Mouse (Mus musculus): Measurements from ENCODE around the gene Lrrc4. TPM values are rescaled to one million over a fixed set of nuclear protein-coding genes. Genes with fewer than 3 reads are reported as not detected.

Lrrc4 gene
- polyA plus RNA-seq, 1 experiment from 2014 or later = 6.9 TPM

DNA sequence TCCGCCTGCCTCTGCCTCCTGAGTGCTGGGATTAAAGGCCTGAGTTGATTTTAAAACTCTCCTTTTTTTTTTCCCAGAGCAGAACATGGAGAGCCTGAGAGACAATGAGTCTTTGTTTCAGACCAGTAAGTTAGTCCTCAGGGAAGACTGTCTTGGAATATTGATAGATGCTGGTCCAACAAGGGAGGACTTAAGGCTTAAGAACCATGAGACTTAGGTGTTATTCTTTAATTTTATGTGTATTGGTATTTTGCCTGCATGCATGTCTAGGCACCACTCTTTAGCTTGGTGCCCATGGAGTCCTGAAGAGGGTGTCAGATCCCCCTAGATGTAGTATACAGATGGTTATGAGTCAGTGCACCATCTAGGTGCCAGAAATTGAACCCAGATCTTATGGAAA, 156.9 kb downstream of the Lrrc4 start:
- Histone ChIP-seq H3K36me3 (no peaks in the 10 kb centered on the region), H3K9ac (no peak overlapping the region), H3K4me2 (replicated peaks) (no peak overlapping the region), H3K27me3 (replicated peaks) (no peaks in the 10 kb centered on the region), H3K4me1 (no peaks in the 10 kb centered on the region), H3K4me3 (no peak overlapping the region), H3K9me3 (no peaks in the 10 kb centered on the region), H3K27ac (no peak overlapping the region)
- 92% methylated on average over 1 of the region's 1 CpGs for WGBS
- ATAC-seq (ENCODE audit: low FRiP score, low read depth) = no peak

DNA sequence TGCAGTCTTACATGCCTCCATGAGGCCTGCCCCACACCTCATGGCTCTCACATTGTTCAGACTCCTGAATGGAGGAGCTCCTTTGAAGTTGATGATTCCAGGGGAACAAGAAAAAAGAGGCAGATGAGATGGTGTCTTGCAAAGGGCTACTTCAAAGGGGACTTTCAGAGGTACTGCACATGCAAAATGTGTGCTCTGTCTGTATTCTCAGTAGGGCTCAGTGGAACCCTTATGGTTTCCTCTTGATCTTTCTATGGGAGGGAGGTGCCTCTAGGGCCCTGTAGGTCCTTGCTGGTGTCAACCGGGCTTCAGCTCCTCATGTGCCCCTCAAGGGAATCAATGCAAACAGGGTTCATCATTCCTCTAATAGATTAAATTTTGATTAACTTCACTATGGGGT, 159.2 kb downstream of the Lrrc4 start:
- Histone ChIP-seq H3K36me3 (no peaks in the 10 kb centered on the region), H3K4me1 (no peaks in the 10 kb centered on the region), H3K27me3 (replicated peaks) (no peaks in the 10 kb centered on the region), H3K4me2 (replicated peaks) (no peak overlapping the region), H3K4me3 (no peak overlapping the region), H3K9me3 (no peaks in the 10 kb centered on the region), H3K9ac (no peak overlapping the region), H3K27ac (no peak overlapping the region)
- no peak for ATAC-seq (ENCODE audit: low FRiP score, low read depth)
- WGBS = 69% methylated on average over 1 of the region's 1 CpGs

DNA sequence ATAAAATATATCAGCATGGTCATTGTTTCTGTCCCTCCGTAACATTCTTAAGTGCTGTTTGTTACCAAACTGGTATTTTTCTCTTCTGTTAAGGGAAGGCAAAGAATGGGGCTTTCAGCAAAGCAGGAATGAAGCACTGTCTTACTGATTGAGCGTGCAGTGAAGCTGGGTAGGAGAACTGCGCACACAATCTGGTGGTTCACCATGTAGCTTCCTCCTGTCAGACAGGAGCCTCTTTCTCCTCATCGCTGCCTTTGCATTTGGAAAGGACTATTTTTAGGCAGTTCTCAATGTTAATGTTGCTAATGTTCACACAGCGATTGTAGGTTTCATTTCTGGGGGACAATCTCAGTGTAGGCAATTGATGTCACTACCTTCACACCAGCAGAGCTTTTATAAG, 162.3 kb downstream of the Lrrc4 start:
- Histone ChIP-seq H3K36me3 (no peaks in the 10 kb centered on the region), H3K9ac (no peak overlapping the region), H3K4me3 (no peak overlapping the region), H3K9me3 (no peaks in the 10 kb centered on the region), H3K4me1 (no peaks in the 10 kb centered on the region), H3K4me2 (replicated peaks) (no peak overlapping the region), H3K27me3 (replicated peaks) (no peaks in the 10 kb centered on the region), H3K27ac (no peak overlapping the region)
- no peak for ATAC-seq (ENCODE audit: low FRiP score, low read depth)
- WGBS = 90% methylated on average over 5 of the region's 5 CpGs

DNA sequence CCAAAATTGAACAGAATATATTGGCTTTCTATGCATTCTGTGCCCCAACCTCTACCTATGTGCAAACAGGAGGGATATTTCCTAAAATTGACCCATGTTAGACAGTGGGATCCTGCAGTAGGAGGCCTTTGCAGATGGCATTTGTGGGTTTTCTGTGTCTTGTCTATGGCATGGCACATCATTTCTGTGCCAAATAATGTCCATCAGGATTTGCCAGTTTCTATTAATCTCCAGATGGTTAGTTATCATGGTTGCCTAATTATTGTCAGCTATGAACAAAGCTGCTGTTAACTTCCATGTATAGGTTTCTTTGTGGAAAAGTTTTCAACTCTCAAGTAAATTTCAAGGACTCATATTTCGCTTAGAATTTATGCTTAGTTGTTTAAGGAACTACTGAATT, 164.0 kb downstream of the Lrrc4 start:
- no peaks in the 10 kb centered on the region for H3K9me3 ChIP-seq
- H3K4me1 ChIP-seq = no peaks in the 10 kb centered on the region
- no peak overlapping the region for H3K4me2 ChIP-seq (replicated peaks)
- no peak overlapping the region for H3K4me3 ChIP-seq
- H3K27me3 ChIP-seq (replicated peaks) = no peaks in the 10 kb centered on the region
- H3K36me3 ChIP-seq = no peaks in the 10 kb centered on the region
- 95% methylated on average over 1 of the region's 1 CpGs for WGBS
- ATAC-seq (ENCODE audit: low FRiP score, low read depth) = no peak
- no peak overlapping the region for H3K27ac ChIP-seq
- no peak overlapping the region for H3K9ac ChIP-seq

DNA sequence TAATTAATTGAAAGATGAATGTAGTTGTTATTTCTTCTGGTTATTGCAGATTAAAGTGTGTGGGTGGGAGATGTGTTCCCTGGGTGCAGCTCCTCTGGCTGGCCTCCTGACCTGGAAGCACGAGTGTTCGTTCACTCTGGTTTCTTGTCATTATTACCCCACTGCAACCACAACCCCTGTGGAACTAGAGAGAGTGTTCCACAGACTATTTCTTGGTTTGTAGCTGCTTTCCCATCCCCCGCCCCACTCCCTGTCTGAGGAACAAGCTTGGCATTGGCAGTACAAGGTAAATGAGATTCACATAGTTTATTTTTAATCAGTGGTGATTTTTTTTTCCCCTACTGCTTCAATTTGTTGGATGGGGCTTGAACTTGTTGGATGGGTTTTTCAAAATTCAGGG, 166.8 kb downstream of the Lrrc4 start:
- no peaks in the 10 kb centered on the region for H3K4me1 ChIP-seq
- H3K4me2 ChIP-seq (replicated peaks) = no peak overlapping the region
- no peak overlapping the region for H3K27ac ChIP-seq
- no peaks in the 10 kb centered on the region for H3K27me3 ChIP-seq (replicated peaks)
- no peak overlapping the region for H3K4me3 ChIP-seq
- ATAC-seq (ENCODE audit: low FRiP score, low read depth) = no peak
- H3K36me3 ChIP-seq = no peaks in the 10 kb centered on the region
- H3K9me3 ChIP-seq = no peaks in the 10 kb centered on the region
- H3K9ac ChIP-seq = no peak overlapping the region
- 84% methylated on average over 3 of the region's 3 CpGs for WGBS

DNA sequence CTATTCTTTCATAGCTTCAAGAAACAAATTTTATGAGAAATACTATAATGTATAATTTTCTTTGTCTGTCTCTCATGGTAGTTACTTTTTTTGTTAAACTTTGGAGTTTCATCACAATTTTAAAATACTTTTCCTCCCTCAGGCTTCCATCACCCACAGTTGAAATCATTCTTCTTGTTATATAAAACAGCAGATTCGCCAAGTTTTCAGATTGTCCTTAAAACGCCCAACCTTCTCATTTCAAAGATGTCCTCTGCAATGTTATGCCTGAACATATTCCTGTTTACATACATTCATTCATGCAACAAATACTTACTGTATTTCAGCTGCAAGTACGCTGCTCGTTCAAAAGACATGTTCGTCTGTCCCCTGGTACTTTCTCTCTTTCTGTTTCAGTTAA, 167.9 kb downstream of the Lrrc4 start:
- Histone ChIP-seq H3K9ac (no peak overlapping the region), H3K27me3 (replicated peaks) (no peaks in the 10 kb centered on the region), H3K4me3 (no peak overlapping the region), H3K27ac (no peak overlapping the region), H3K4me1 (no peaks in the 10 kb centered on the region), H3K4me2 (replicated peaks) (no peak overlapping the region), H3K9me3 (no peaks in the 10 kb centered on the region), H3K36me3 (no peaks in the 10 kb centered on the region)
- 95% methylated on average over 5 of the region's 5 CpGs for WGBS
- ATAC-seq (ENCODE audit: low FRiP score, low read depth) = no peak

DNA sequence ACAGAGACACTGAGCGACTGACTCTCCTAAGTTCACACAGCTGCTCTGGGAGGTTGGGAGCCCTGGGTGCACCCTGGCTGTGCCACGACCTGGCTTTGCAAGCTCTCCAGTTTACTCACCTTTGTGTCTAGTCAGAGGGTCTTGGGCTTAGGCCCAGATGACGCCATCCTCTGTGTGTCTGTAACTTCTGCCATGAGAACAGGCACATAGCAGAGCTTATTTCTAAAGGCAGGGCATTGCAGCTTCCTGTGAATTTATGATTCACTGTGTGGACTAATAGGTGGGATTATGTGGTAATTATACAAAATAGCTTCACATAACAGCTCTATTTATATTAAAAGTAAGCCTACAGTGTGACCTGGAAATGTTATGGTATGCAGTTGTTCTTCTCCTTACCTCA, 168.5 kb downstream of the Lrrc4 start:
- no peak overlapping the region for H3K4me3 ChIP-seq
- H3K27ac ChIP-seq = no peak overlapping the region
- no peak overlapping the region for H3K4me2 ChIP-seq (replicated peaks)
- ATAC-seq (ENCODE audit: low FRiP score, low read depth) = no peak
- no peaks in the 10 kb centered on the region for H3K36me3 ChIP-seq
- H3K9me3 ChIP-seq = no peaks in the 10 kb centered on the region
- no peak overlapping the region for H3K9ac ChIP-seq
- no peaks in the 10 kb centered on the region for H3K27me3 ChIP-seq (replicated peaks)
- no peaks in the 10 kb centered on the region for H3K4me1 ChIP-seq
- 89% methylated on average over 3 of the region's 3 CpGs for WGBS

DNA sequence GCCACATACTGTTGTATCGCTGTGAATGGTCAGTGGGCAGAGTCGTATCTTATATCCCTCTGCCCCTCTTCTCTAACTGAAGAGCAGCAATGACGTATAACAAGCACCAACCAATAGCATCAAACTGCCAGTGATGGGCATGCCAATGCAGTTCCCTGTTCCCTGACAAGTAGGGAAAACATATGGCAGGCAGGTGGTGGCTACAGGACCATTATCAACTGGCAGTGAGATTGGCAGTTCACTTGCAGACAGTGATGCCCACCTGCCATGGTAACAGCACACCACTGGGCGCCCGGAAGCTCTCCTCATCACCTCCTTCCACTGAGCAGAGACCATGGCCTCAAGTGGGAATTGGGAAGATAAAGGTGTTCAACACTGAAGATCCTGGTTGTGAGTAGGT, 175.0 kb downstream of the Lrrc4 start:
- Histone ChIP-seq H3K9ac (no peak overlapping the region), H3K36me3 (no peaks in the 10 kb centered on the region), H3K4me2 (replicated peaks) (no peak overlapping the region), H3K27ac (no peak overlapping the region), H3K4me1 (no peaks in the 10 kb centered on the region), H3K4me3 (no peak overlapping the region), H3K9me3 (no peaks in the 10 kb centered on the region), H3K27me3 (replicated peaks) (no peaks in the 10 kb centered on the region)
- WGBS = 94% methylated on average over 5 of the region's 5 CpGs
- ATAC-seq (ENCODE audit: low FRiP score, low read depth) = no peak

DNA sequence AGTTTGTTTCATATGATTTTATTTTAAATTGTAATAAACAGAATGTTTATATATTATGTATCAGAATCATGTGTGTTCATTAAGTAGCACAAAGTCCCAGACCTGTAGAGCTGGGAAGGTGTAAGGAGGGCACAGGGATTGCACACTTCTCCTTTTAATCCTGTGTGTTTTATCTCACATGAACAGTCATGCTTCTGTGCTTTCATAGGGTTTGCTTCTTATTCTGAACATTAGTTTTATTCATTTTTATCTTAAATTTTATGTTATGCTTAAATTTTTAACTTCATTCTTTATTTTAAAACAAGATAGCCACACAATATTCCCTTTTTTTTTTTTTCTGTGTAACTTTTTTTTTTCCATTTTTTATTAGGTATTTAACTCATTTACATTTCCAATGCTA, 186.3 kb downstream of the Lrrc4 start:
- no peaks in the 10 kb centered on the region for H3K36me3 ChIP-seq
- H3K9me3 ChIP-seq = no peaks in the 10 kb centered on the region
- ATAC-seq (ENCODE audit: low FRiP score, low read depth) = no peak
- no peak overlapping the region for H3K9ac ChIP-seq
- no peaks in the 10 kb centered on the region for H3K27me3 ChIP-seq (replicated peaks)
- no peak overlapping the region for H3K4me2 ChIP-seq (replicated peaks)
- no peak overlapping the region for H3K4me3 ChIP-seq
- H3K27ac ChIP-seq = no peak overlapping the region
- H3K4me1 ChIP-seq = 0 out of 2 replicates have a peak, but pooled peaks cover 3% of the 10 kb centered on the region

DNA sequence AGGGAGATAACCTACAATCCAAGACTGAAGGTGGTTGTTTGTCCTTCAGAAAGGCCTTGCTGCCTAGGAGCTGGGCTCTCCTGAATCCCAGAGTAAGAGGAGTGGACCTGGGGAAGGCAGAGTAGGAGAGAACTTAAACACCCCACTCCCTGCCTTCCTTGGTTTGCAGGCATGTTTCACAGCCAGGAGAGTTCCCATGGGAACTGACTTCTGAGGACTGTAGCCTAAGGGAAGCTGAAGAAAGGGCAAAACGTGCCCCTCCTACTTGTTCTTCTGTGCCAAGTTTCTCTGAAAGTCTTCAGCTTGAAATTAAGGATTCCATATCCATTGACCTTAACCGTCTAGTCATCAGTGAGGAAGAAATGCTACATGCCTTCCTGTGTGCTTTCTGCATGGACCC, 188.6 kb downstream of the Lrrc4 start:
- no peak for ATAC-seq (ENCODE audit: low FRiP score, low read depth)
- Histone ChIP-seq H3K27me3 (replicated peaks) (no peaks in the 10 kb centered on the region), H3K36me3 (no peaks in the 10 kb centered on the region), H3K9me3 (no peaks in the 10 kb centered on the region), H3K4me3 (no peak overlapping the region), H3K27ac (no peak overlapping the region), H3K9ac (no peak overlapping the region), H3K4me2 (replicated peaks) (no peak overlapping the region), H3K4me1 (0 out of 2 replicates have a peak, but pooled peaks cover 3% of the 10 kb centered on the region)
- 64% methylated on average over 2 of the region's 2 CpGs for WGBS

DNA sequence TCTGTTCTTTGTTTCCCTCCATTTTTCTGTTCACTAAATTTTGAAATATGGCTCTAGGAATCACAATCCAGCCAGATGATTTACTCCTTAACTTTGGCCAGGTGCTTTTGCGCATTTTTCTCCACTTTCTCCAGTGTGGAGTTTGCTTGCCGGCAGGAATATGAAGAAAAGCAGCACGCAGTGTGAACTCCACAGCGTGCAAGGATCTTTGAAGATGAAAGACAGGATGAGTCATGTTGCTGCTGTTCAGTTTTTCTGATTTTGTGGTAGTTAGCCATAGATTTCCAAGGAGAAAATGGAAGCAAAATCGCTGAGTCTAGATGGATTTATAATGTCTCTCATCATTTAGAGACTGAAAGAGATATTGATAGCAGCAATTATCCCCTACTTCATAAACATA, 191.5 kb downstream of the Lrrc4 start:
- H3K4me3 ChIP-seq = no peak overlapping the region
- no peak overlapping the region for H3K4me2 ChIP-seq (replicated peaks)
- no peaks in the 10 kb centered on the region for H3K9me3 ChIP-seq
- ATAC-seq (ENCODE audit: low FRiP score, low read depth) = no peak
- no peak overlapping the region for H3K27ac ChIP-seq
- no peaks in the 10 kb centered on the region for H3K36me3 ChIP-seq
- H3K9ac ChIP-seq = no peak overlapping the region
- WGBS = 86% methylated on average over 5 of the region's 5 CpGs
- H3K27me3 ChIP-seq (replicated peaks) = no peaks in the 10 kb centered on the region
- H3K4me1 ChIP-seq = 0 out of 2 replicates have a peak, but pooled peaks cover 3% of the 10 kb centered on the region

DNA sequence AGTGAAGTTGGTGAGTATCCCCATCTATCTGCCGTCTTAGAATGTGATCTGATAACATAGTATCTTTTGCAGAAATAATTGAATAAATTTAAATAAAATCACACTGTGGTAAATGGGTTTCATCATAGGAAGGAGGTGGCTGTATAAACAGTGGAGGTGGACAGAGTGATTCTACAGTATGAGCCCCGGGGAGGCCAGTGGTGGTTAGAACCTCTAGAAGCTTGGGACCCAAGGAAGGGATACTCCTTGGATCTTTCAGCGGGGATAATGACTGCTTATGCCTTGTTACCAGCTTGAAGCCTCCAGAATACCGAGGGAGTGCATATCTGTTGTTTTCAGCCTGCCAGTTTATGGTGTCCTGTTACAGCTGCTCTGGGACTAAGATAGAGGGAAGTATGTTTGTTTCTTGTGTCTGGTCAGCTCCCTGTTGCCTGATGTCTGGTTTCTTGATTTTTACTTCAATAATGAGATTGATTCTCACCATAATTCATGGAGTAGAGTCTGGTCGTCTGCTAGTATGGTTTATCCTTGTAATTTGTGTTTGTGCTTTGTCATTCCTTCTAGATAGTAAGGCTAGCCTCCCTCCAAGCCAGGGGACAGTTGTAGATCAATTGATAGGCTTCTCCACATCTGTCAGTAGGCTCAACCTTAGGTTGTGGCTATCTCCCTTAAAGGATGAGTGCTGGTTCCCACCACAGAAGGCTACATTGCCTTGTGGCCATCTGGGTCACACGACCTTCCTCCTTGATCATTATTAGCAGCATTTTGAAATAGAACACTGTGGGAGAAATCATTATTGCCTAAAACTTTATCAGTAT, 195.8 kb downstream of the Lrrc4 start:
- 73% methylated on average over 6 of the region's 6 CpGs for WGBS
- no peaks in the 10 kb centered on the region for H3K36me3 ChIP-seq
- ATAC-seq (ENCODE audit: low FRiP score, low read depth) = no peak

DNA sequence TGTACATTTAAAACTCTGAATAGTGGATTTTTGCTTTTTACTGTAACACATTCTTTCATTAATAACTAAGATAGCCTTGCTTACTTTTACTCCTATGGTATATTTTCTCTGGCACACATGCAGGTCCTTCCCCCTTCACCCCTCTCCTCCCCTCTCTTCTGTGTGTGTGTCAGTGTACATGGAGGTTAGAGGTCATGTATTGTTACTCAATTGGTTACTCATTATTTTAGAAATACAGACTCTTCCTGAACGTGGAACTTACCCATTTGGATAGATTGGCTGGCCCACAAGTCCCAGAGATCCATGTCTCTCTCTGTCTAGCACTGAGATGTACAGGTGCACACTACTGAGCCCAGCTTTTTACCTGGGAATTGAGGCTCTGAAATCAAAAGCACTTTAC, 196.5 kb downstream of the Lrrc4 start:
- H3K4me3 ChIP-seq = no peak overlapping the region
- H3K9me3 ChIP-seq = no peaks in the 10 kb centered on the region
- H3K9ac ChIP-seq = no peak overlapping the region
- H3K4me2 ChIP-seq (replicated peaks) = no peak overlapping the region
- H3K36me3 ChIP-seq = no peaks in the 10 kb centered on the region
- H3K27ac ChIP-seq = no peak overlapping the region
- 56% methylated on average over 1 of the region's 1 CpGs for WGBS
- H3K27me3 ChIP-seq (replicated peaks) = no peaks in the 10 kb centered on the region
- H3K4me1 ChIP-seq = peaks cover 2% of the 10 kb centered on the region; the same call in 1 of the 2 replicates
- ATAC-seq (ENCODE audit: low FRiP score, low read depth) = no peak

More for the DNA sequence above, 195.8 kb downstream of the Lrrc4 start:
- Histone ChIP-seq H3K27me3 (replicated peaks) (no peaks in the 10 kb centered on the region), H3K4me3 (no peak overlapping the region), H3K27ac (no peak overlapping the region), H3K4me1 (peaks cover 2% of the 10 kb centered on the region; the same call in 1 of the 2 replicates), H3K9ac (no peak overlapping the region), H3K9me3 (no peaks in the 10 kb centered on the region), H3K4me2 (replicated peaks) (no peak overlapping the region)
